Mouse (Mus musculus): ENCODE measurements around the gene Mthfs. TPM values are rescaled to one million over a fixed set of nuclear protein-coding genes. Genes with fewer than 3 reads are reported as not detected.
A peak's percentile ranks its signal among the peaks of the same experiment; 100 is the strongest.
"Not testable (repeated sequence)": the region's sequence is repeated elsewhere in the genome, so short reads cannot be mapped to it uniquely, and the experiment has no call there.

Mthfs gene
- total RNA-seq, 2 experiments from 2014 or later: 19.1 to 38.1 TPM

- 0 out of 2 replicates have a peak, but pooled peaks have one; percentile 23 for ATAC-seq (ENCODE audit: poor library complexity, severe bottlenecking)
Observed at GRCm38 (mm10) chr9:89238976-89239505, 28.6 kb downstream of the Mthfs start.

- not testable (repeated sequence) for ATAC-seq (ENCODE audit: poor library complexity, severe bottlenecking)
Observed at GRCm38 (mm10) chr9:89240516-89241019, 30.1 kb downstream of the Mthfs start.

GRCm38 (mm10) chr9:89253400-89253799 lies 42.9 kb downstream of the Mthfs start:
- peak; percentile 47 for ATAC-seq (ENCODE audit: poor library complexity, severe bottlenecking)

- peak; percentile 80 for ATAC-seq (ENCODE audit: poor library complexity, severe bottlenecking)
Observed at GRCm38 (mm10) chr9:89256556-89257335, 46.3 kb downstream of the Mthfs start.

GRCm38 (mm10) chr9:89263968-89264367 lies 53.5 kb downstream of the Mthfs start:
- no peak for ATAC-seq (ENCODE audit: poor library complexity, severe bottlenecking)

- no peak for ATAC-seq (ENCODE audit: poor library complexity, severe bottlenecking)
Observed at GRCm38 (mm10) chr9:89264571-89264970, 54.1 kb downstream of the Mthfs start.

- peak; percentile 73 for ATAC-seq (ENCODE audit: poor library complexity, severe bottlenecking)
Observed at GRCm38 (mm10) chr9:89267093-89267492, 56.6 kb downstream of the Mthfs start.

GRCm38 (mm10) chr9:89267572-89267971 lies 57.1 kb downstream of the Mthfs start:
- ATAC-seq (ENCODE audit: poor library complexity, severe bottlenecking): peak; percentile 84

GRCm38 (mm10) chr9:89270376-89270775 lies 59.9 kb downstream of the Mthfs start:
- no peak for ATAC-seq (ENCODE audit: poor library complexity, severe bottlenecking)

GRCm38 (mm10) chr9:89273766-89274165 lies 63.3 kb downstream of the Mthfs start:
- ATAC-seq (ENCODE audit: poor library complexity, severe bottlenecking): no peak

GRCm38 (mm10) chr9:89278207-89278606 lies 67.7 kb downstream of the Mthfs start:
- no peak for ATAC-seq (ENCODE audit: poor library complexity, severe bottlenecking)

GRCm38 (mm10) chr9:89282374-89283068 lies 72.0 kb downstream of the Mthfs start:
- peak; percentile 61 for ATAC-seq (ENCODE audit: poor library complexity, severe bottlenecking)

- ATAC-seq (ENCODE audit: poor library complexity, severe bottlenecking): no peak
Observed at GRCm38 (mm10) chr9:89288037-89288436, 77.6 kb downstream of the Mthfs start.

- peak; percentile 85 for ATAC-seq (ENCODE audit: poor library complexity, severe bottlenecking)
Observed at GRCm38 (mm10) chr9:89293364-89293763, 82.9 kb downstream of the Mthfs start.

- no peak for ATAC-seq (ENCODE audit: poor library complexity, severe bottlenecking)
Observed at GRCm38 (mm10) chr9:89294121-89294520, 83.6 kb downstream of the Mthfs start.

- no peak for ATAC-seq (ENCODE audit: poor library complexity, severe bottlenecking)
Observed at GRCm38 (mm10) chr9:89305637-89306036, 95.2 kb downstream of the Mthfs start.

GRCm38 (mm10) chr9:89308357-89309194 lies 98.1 kb downstream of the Mthfs start:
- ATAC-seq (ENCODE audit: poor library complexity, severe bottlenecking): no peak

GRCm38 (mm10) chr9:89309195-89309535 lies 98.7 kb downstream of the Mthfs start:
- ATAC-seq (ENCODE audit: poor library complexity, severe bottlenecking): no peak

GRCm38 (mm10) chr9:89311649-89312048 lies 101.2 kb downstream of the Mthfs start:
- ATAC-seq (ENCODE audit: poor library complexity, severe bottlenecking): no peak

GRCm38 (mm10) chr9:89373731-89374130 lies 163.3 kb downstream of the Mthfs start:
- no peak for ATAC-seq (ENCODE audit: poor library complexity, severe bottlenecking)

- ATAC-seq (ENCODE audit: poor library complexity, severe bottlenecking): no peak
Observed at GRCm38 (mm10) chr9:89374650-89375049, 164.2 kb downstream of the Mthfs start.

Measured in megakaryocyte, adult 5-6 weeks (primary cell).